Mouse (Mus musculus) E14TG2a.4 (cell line): ENCODE measurements at regions not wholly inside any gene's neighbourhood (a gene's known extent, or its start where the extent isn't known, plus 50 kb on each side); places are given as distances from the start of the nearest gene placed in this dataset.

Source experiments
- CTCF ChIP-seq: conservative IDR thresholded peaks from 2 replicates; pipeline ENCODE4 v1.5.1; 2014; ENCODE audit warnings: low read length
- POU5F1 ChIP-seq: IDR thresholded peaks from 2 replicates; pipeline ENCODE4 v1.6.1; 2014; ENCODE audit warnings: low read length, borderline replicate concordance

GRCm38 (mm10) chr11:21009505-21009904 is 81.6 kb upstream of the Peli1 start:
- TF ChIP-seq CTCF, result no peak
- TF ChIP-seq POU5F1, result no peak
